Mouse (Mus musculus) testis, adult 2 months (tissue): ENCODE measurements at regions not wholly inside any gene's neighbourhood (a gene's known extent, or its start where the extent isn't known, plus 50 kb on each side); places are given as distances from the start of the nearest gene placed in this dataset.

Experiments used
- H3K27ac ChIP-seq: fragments of 200-500 bp; 2 replicates; pipeline ENCODE4 v1.5.1; 2012; ENCODE audit warnings: low read depth, low read length; ENCODE audit not compliant: control insufficient read depth, insufficient read depth
- H3K27me3 ChIP-seq: fragments of 200-500 bp; 2 replicates; pipeline ENCODE4 v1.6.1; 2012; ENCODE audit warnings: mild to moderate bottlenecking, low read length, moderate library complexity; ENCODE audit not compliant: control insufficient read depth, insufficient read depth
- H3K36me3 ChIP-seq: fragments of 200-500 bp; 2 replicates; pipeline ENCODE4 v1.6.1; 2012; ENCODE audit warnings: mild to moderate bottlenecking, low read length; ENCODE audit not compliant: control insufficient read depth, insufficient read depth
- H3K4me1 ChIP-seq: fragments of 200-500 bp; 2 replicates; pipeline ENCODE4 v1.6.1; 2012; ENCODE audit warnings: low read length; ENCODE audit not compliant: control insufficient read depth, insufficient read depth
- H3K4me3 ChIP-seq: fragments of 200-500 bp; 2 replicates; pipeline ENCODE4 v1.5.1; 2012; ENCODE audit warnings: low read depth, mild to moderate bottlenecking, low read length, moderate library complexity, mixed read lengths; ENCODE audit not compliant: control insufficient read depth
- CTCF ChIP-seq: fragments of 200-500 bp; IDR thresholded peaks from 2 replicates; pipeline ENCODE4 v1.5.1; 2012; ENCODE audit warnings: low read depth, mild to moderate bottlenecking, inconsistent platforms, low read length, moderate library complexity; ENCODE audit not compliant: control insufficient read depth, insufficient read depth, insufficient replicate concordance
- POLR2A ChIP-seq: fragments of 200-500 bp; IDR thresholded peaks from 2 replicates; pipeline ENCODE4 v1.6.1; 2012; ENCODE audit warnings: low read depth, mild to moderate bottlenecking, inconsistent platforms, low read length, moderate library complexity; ENCODE audit not compliant: control insufficient read depth

GRCm38 (mm10) chr13:102108916-102109315, 340.9 kb upstream of the Pik3r1 start:
- H3K27ac ChIP-seq: no peak overlapping the region
- H3K36me3 ChIP-seq: no peaks in the 10 kb centered on the region
- H3K4me1 ChIP-seq: no peaks in the 10 kb centered on the region; the same call in 1 of the 2 replicates
- H3K27me3 ChIP-seq: no peaks in the 10 kb centered on the region
- H3K4me3 ChIP-seq: no peak overlapping the region
- TF ChIP-seq POLR2A (no peak), CTCF (no peak)

DNA sequence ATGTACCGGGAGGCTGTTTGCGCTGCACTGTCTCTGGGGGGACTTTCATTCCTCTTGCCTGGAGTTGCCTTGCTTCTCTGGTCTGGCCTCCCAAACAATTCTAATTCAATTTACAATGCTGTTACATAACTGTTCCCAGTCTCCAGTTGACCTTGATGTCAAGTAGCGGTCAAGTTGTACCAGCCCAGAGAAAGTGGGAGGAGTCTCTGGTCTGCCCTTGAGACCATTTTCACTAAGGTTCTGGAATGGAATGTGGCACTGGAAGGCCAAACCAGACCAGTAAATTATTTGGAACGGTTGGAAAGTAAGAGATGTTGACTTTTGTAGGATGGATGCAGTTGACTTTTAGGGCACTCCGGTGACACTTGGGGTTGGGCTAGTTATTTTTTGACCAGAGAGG, 345.9 kb upstream of the Pik3r1 start:
- TF ChIP-seq CTCF (no peak), POLR2A (no peak)
- Histone ChIP-seq H3K27me3 (no peaks in the 10 kb centered on the region), H3K36me3 (no peaks in the 10 kb centered on the region), H3K4me3 (no peak overlapping the region), H3K4me1 (no peaks in the 10 kb centered on the region; the same call in none of the 2 replicates), H3K27ac (0 out of 2 replicates have a peak overlapping the region, but pooled peaks have one; percentile 16)

- Histone ChIP-seq H3K4me3 (no peak overlapping the region), H3K27ac (no peak overlapping the region), H3K4me1 (no peaks in the 10 kb centered on the region), H3K36me3 (no peaks in the 10 kb centered on the region), H3K27me3 (no peaks in the 10 kb centered on the region)
- TF ChIP-seq POLR2A: no peak
- TF ChIP-seq CTCF: no peak
These were observed 354.3 kb upstream of the Pik3r1 start for GRCm38 (mm10) chr13:102122341-102122740.

DNA sequence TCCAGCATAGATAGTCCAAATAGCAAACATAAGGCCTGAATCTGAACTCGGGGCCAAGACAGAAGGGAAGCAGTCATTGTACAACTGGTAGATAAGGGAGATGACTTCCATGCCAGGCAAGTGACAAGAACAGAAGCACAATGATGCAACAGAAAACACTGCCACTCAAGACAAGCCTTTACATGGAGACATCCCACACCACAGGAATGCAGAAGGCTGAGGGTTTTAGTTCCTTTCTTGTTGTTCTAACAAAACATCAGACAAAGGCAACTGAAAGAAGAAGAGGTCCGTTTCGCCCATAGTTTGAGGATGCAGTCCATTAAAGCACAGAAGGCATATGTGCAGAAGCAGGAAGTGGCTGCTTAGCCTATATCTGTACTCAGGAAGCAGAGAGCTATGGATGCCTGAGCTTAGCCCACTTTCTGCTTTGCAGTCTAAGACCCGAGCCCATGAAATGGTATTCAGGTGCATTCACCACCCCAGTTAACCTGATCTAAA, 360.0 kb upstream of the Pik3r1 start:
- TF ChIP-seq CTCF (no peak), POLR2A (no peak)
- H3K4me3 ChIP-seq: no peak overlapping the region
- H3K4me1 ChIP-seq: no peaks in the 10 kb centered on the region
- H3K36me3 ChIP-seq: no peaks in the 10 kb centered on the region
- H3K27me3 ChIP-seq: no peaks in the 10 kb centered on the region
- no peak overlapping the region for H3K27ac ChIP-seq

GRCm38 (mm10) chr13:102131459-102131858, 363.4 kb upstream of the Pik3r1 start:
- Histone ChIP-seq H3K36me3 (no peaks in the 10 kb centered on the region), H3K4me3 (no peak overlapping the region), H3K4me1 (no peaks in the 10 kb centered on the region), H3K27me3 (no peaks in the 10 kb centered on the region), H3K27ac (no peak overlapping the region)
- no peak for TF ChIP-seq POLR2A
- TF ChIP-seq CTCF: no peak

GRCm38 (mm10) chr13:102132154-102132553, 364.1 kb upstream of the Pik3r1 start:
- TF ChIP-seq POLR2A (no peak), CTCF (no peak)
- no peaks in the 10 kb centered on the region for H3K4me1 ChIP-seq
- no peaks in the 10 kb centered on the region for H3K36me3 ChIP-seq
- no peaks in the 10 kb centered on the region for H3K27me3 ChIP-seq
- no peak overlapping the region for H3K27ac ChIP-seq
- no peak overlapping the region for H3K4me3 ChIP-seq

DNA sequence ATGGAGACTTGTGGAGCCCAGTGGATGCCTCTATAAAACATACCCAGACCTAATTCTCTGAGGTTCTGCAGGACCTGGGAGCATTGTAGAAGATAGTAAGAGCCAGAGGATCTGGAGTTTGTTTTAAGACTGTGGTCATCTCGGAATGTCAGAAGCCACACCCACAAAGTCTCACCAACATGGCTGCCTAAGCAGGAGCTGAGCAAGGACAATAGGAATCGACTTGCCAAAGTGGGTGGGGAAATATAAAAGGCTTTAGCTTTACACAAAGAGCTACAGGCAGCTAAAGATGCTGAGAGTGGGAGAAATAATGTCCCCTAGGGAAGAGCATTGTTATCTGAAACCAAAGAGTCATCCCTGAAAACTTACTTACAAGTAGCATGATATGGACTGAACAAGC, 364.7 kb upstream of the Pik3r1 start:
- TF ChIP-seq CTCF (no peak), POLR2A (no peak)
- Histone ChIP-seq H3K36me3 (no peaks in the 10 kb centered on the region), H3K27me3 (no peaks in the 10 kb centered on the region), H3K27ac (no peak overlapping the region), H3K4me3 (no peak overlapping the region), H3K4me1 (no peaks in the 10 kb centered on the region)

- H3K36me3 ChIP-seq: no peaks in the 10 kb centered on the region
- H3K27ac ChIP-seq: no peak overlapping the region
- TF ChIP-seq POLR2A: no peak
- TF ChIP-seq CTCF: no peak
- no peaks in the 10 kb centered on the region for H3K27me3 ChIP-seq
- no peak overlapping the region for H3K4me3 ChIP-seq
- H3K4me1 ChIP-seq: no peaks in the 10 kb centered on the region
These were observed 367.2 kb upstream of the Pik3r1 start for GRCm38 (mm10) chr13:102135210-102135609.
